Mouse (Mus musculus) kidney, postnatal 0 days (tissue): ENCODE data around the gene Ppp2r5a. TPM values are rescaled to one million over a fixed set of nuclear protein-coding genes. Genes with fewer than 3 reads are reported as not detected.

Experiments
- ATAC-seq: fragments of 200-750 bp; cut with Nextera tagmentation; replicated peaks from 2 replicates; pipeline ENCODE4 v1.8.0; 2017; ENCODE audit warnings: low read depth, moderate number of reproducible peaks, moderate TSS enrichment, moderate library complexity; ENCODE audit not compliant: low FRiP score
- DNase-seq: peaks from one replicate; pipeline ENCODE4 v3.0.0-alpha.2; 2016; ENCODE audit warnings: low spot score
- H3K27ac ChIP-seq: fragments of 300-500 bp; sonication (generic); 2 replicates; pipeline ENCODE4 v1.5.1; 2014; ENCODE audit warnings: mild to moderate bottlenecking
- H3K27me3 ChIP-seq: fragments of 300-500 bp; sonication (generic); 2 replicates; pipeline ENCODE4 v1.6.1; 2014; ENCODE audit warnings: low read length, mixed read lengths; ENCODE audit not compliant: insufficient read depth
- H3K36me3 ChIP-seq: fragments of 300-500 bp; sonication (generic); 2 replicates; pipeline ENCODE4 v1.6.1; 2014; ENCODE audit warnings: low read length, mixed read lengths; ENCODE audit not compliant: insufficient read depth
- H3K4me1 ChIP-seq: fragments of 300-500 bp; sonication (generic); replicated peaks from 2 replicates; pipeline ENCODE4 v1.6.1; 2014; ENCODE audit warnings: antibody characterized with exemption, low read length, mixed read lengths; ENCODE audit not compliant: insufficient read depth
- H3K4me2 ChIP-seq: fragments of 300-500 bp; sonication (generic); 2 replicates; pipeline ENCODE4 v1.6.1; 2014; ENCODE audit warnings: mild to moderate bottlenecking, low read length, moderate library complexity, mixed read lengths
- H3K4me3 ChIP-seq: fragments of 300-500 bp; sonication (generic); replicated peaks from 2 replicates; pipeline ENCODE4 v1.5.1; 2014; ENCODE audit warnings: low read depth, low read length
- H3K9ac ChIP-seq: fragments of 300-500 bp; sonication (generic); 2 replicates; pipeline ENCODE4 v1.6.1; 2014; ENCODE audit warnings: low read depth, low read length
- H3K9me3 ChIP-seq: fragments of 300-500 bp; sonication (generic); replicated peaks from 2 replicates; pipeline ENCODE4 v1.6.1; 2016; ENCODE audit warnings: low read length, inconsistent platforms, mixed read lengths
- CTCF ChIP-seq: IDR thresholded peaks from 2 replicates; pipeline ENCODE4 v1.5.1; 2016; ENCODE audit warnings: antibody characterized with exemption, low read depth, mild to moderate bottlenecking, moderate library complexity
- WGBS: fragments of 180-500 bp; shearing (Covaris S2); extraction: QIAGEN DNeasy Blood & Tissue Kit; methylation state at CpG from one replicate; pipeline ENCODE4 v1.1.7; 2014; 5-methylcytosine and 5-hydroxymethylcytosine counted together
- polyA plus RNA-seq: library from polyadenylated mRNA; unstranded; fragments of >200 nt; fragmentation: Nextera tagmentation; extraction: Ambion mirVana; gene quantifications from 2 replicates; pipeline ENCODE4 v1.2.1, GENCODE M21; 2015

Gene Ppp2r5a
- polyA plus RNA-seq, 1 experiment from 2014 or later, result 39.8 TPM

GRCm38 (mm10) chr1:191419991-191420751 lies 17.1 kb upstream of the Ppp2r5a start:
- no peak overlapping the region for H3K9ac ChIP-seq
- DNase-seq (no peak), ATAC-seq (no peak)
- peak overlapping the region; percentile 48; the same call in 1 of the 2 replicates for H3K27ac ChIP-seq
- TF ChIP-seq CTCF, result no peak
- no peaks in the 10 kb centered on the region for H3K27me3 ChIP-seq
- no peak overlapping the region for H3K4me2 ChIP-seq
- 46% methylated on average over 8 of the region's 8 CpGs for WGBS
- H3K9me3 ChIP-seq, result no peaks in the 10 kb centered on the region
- no peaks in the 10 kb centered on the region for H3K36me3 ChIP-seq
- H3K4me1 ChIP-seq, result peaks cover 7% of the 10 kb centered on the region
- H3K4me3 ChIP-seq, result no peak overlapping the region

GRCm38 (mm10) chr1:191419421-191419820 lies 16.3 kb upstream of the Ppp2r5a start:
- DNase-seq (no peak), ATAC-seq (no peak)
- H3K36me3 ChIP-seq, result no peaks in the 10 kb centered on the region
- H3K9ac ChIP-seq, result no peak overlapping the region
- H3K4me2 ChIP-seq, result no peak overlapping the region
- H3K27ac ChIP-seq, result no peak overlapping the region
- H3K27me3 ChIP-seq, result no peaks in the 10 kb centered on the region
- peaks cover 7% of the 10 kb centered on the region for H3K4me1 ChIP-seq
- TF ChIP-seq CTCF, result no peak
- 71% methylated on average over 6 of the region's 6 CpGs for WGBS
- no peak overlapping the region for H3K4me3 ChIP-seq
- no peaks in the 10 kb centered on the region for H3K9me3 ChIP-seq

- no peaks in the 10 kb centered on the region for H3K27me3 ChIP-seq
- H3K4me2 ChIP-seq, result no peak overlapping the region
- H3K4me1 ChIP-seq, result peaks cover 7% of the 10 kb centered on the region
- DNase-seq, result no peak
- H3K36me3 ChIP-seq, result no peaks in the 10 kb centered on the region
- TF ChIP-seq CTCF, result no peak
- no peak for ATAC-seq
- WGBS, result 62% methylated on average over 4 of the region's 4 CpGs
- H3K9ac ChIP-seq, result no peak overlapping the region
- no peak overlapping the region for H3K27ac ChIP-seq
- no peaks in the 10 kb centered on the region for H3K9me3 ChIP-seq
- no peak overlapping the region for H3K4me3 ChIP-seq
Measured at GRCm38 (mm10) chr1:191418936-191419335, 15.9 kb upstream of the Ppp2r5a start.

- Histone ChIP-seq H3K9ac (no peak overlapping the region), H3K9me3 (no peaks in the 10 kb centered on the region), H3K4me3 (no peak overlapping the region), H3K27ac (no peak overlapping the region), H3K4me2 (no peak overlapping the region), H3K4me1 (peaks cover 7% of the 10 kb centered on the region), H3K36me3 (no peaks in the 10 kb centered on the region), H3K27me3 (no peaks in the 10 kb centered on the region)
- WGBS, result 40% methylated on average over 5 of the region's 5 CpGs
- TF ChIP-seq CTCF, result no peak
- no peak for ATAC-seq
- DNase-seq, result no peak
Measured at GRCm38 (mm10) chr1:191417111-191417510, 14.0 kb upstream of the Ppp2r5a start.

GRCm38 (mm10) chr1:191416611-191417010 lies 13.5 kb upstream of the Ppp2r5a start:
- Histone ChIP-seq H3K4me2 (no peak overlapping the region), H3K27me3 (no peaks in the 10 kb centered on the region), H3K4me3 (no peak overlapping the region), H3K36me3 (no peaks in the 10 kb centered on the region), H3K9ac (no peak overlapping the region), H3K27ac (no peak overlapping the region), H3K4me1 (peaks cover 7% of the 10 kb centered on the region), H3K9me3 (no peaks in the 10 kb centered on the region)
- 18% methylated on average over 3 of the region's 3 CpGs for WGBS
- DNase-seq (no peak), ATAC-seq (0 out of 2 replicates have a peak, but pooled peaks have one; percentile 10)
- no peak for TF ChIP-seq CTCF

- Histone ChIP-seq H3K9me3 (no peaks in the 10 kb centered on the region), H3K4me3 (no peak overlapping the region), H3K4me2 (no peak overlapping the region), H3K36me3 (no peaks in the 10 kb centered on the region), H3K27me3 (no peaks in the 10 kb centered on the region), H3K9ac (no peak overlapping the region), H3K27ac (no peak overlapping the region), H3K4me1 (no peaks in the 10 kb centered on the region)
- no peak for TF ChIP-seq CTCF
- WGBS, result 84% methylated on average over 6 of the region's 6 CpGs
- ATAC-seq (no peak), DNase-seq (no peak)
Measured at GRCm38 (mm10) chr1:191414432-191414831, 11.4 kb upstream of the Ppp2r5a start.
